Mouse (Mus musculus) hindbrain, embryonic 16.5 days (tissue): Measurements from ENCODE around the gene Opn1sw. TPM values are rescaled to one million over a fixed set of nuclear protein-coding genes. Genes with fewer than 3 reads are reported as not detected.

ENCODE experiments used
- ATAC-seq: fragments of 200-750 bp; cut with Nextera tagmentation; 2 replicates; pipeline ENCODE4 v1.8.0; 2017; ENCODE audit warnings: moderate TSS enrichment, moderate library complexity
- H3K27ac ChIP-seq: fragments of 300-500 bp; sonication (generic); 2 replicates; pipeline ENCODE4 v1.5.1; 2014; ENCODE audit warnings: low read depth, mild to moderate bottlenecking, control low read depth, low read length, moderate library complexity
- H3K27me3 ChIP-seq: fragments of 300-500 bp; sonication (generic); replicated peaks from 2 replicates; pipeline ENCODE4 v1.6.1; 2014; ENCODE audit warnings: low read length; ENCODE audit not compliant: control insufficient read depth, insufficient read depth
- H3K36me3 ChIP-seq: fragments of 300-500 bp; sonication (generic); 2 replicates; pipeline ENCODE4 v1.6.1; 2014; ENCODE audit warnings: mild to moderate bottlenecking, low read length, moderate library complexity, mixed read lengths; ENCODE audit not compliant: control insufficient read depth, insufficient read depth
- H3K4me1 ChIP-seq: fragments of 300-500 bp; sonication (generic); 2 replicates; pipeline ENCODE4 v1.6.1; 2014; ENCODE audit warnings: low read depth, low read length; ENCODE audit not compliant: control insufficient read depth, insufficient read depth
- H3K4me2 ChIP-seq: fragments of 300-500 bp; sonication (generic); 2 replicates; pipeline ENCODE4 v1.6.1; 2014; ENCODE audit warnings: mild to moderate bottlenecking, low read length, control low read depth, moderate library complexity
- H3K4me3 ChIP-seq: fragments of 300-500 bp; sonication (generic); 2 replicates; pipeline ENCODE4 v1.5.1; 2014; ENCODE audit warnings: mild to moderate bottlenecking, low read length, control low read depth, moderate library complexity
- H3K9ac ChIP-seq: fragments of 300-500 bp; sonication (generic); 2 replicates; pipeline ENCODE4 v1.6.1; 2014; ENCODE audit warnings: low read depth, mild to moderate bottlenecking, control low read depth, low read length, moderate library complexity
- H3K9me3 ChIP-seq: fragments of 300-500 bp; sonication (generic); 2 replicates; pipeline ENCODE4 v1.6.1; 2014; ENCODE audit warnings: mild to moderate bottlenecking, low read length, moderate library complexity; ENCODE audit not compliant: control insufficient read depth
- WGBS: fragments of 180-500 bp; shearing (Covaris S2); extraction: QIAGEN DNeasy Blood & Tissue Kit; methylation state at CpG from one replicate; pipeline ENCODE4 v1.1.7; 2014; 5-methylcytosine and 5-hydroxymethylcytosine counted together
- polyA plus RNA-seq: library from polyadenylated mRNA; unstranded; fragments of >200 nt; fragmentation: Nextera tagmentation; extraction: Ambion mirVana; gene quantifications from 2 replicates; pipeline ENCODE4 v1.2.1, GENCODE M21; 2015

Gene Opn1sw
- polyA plus RNA-seq, result 0.43 and 0.46 TPM in 2 replicates

DNA sequence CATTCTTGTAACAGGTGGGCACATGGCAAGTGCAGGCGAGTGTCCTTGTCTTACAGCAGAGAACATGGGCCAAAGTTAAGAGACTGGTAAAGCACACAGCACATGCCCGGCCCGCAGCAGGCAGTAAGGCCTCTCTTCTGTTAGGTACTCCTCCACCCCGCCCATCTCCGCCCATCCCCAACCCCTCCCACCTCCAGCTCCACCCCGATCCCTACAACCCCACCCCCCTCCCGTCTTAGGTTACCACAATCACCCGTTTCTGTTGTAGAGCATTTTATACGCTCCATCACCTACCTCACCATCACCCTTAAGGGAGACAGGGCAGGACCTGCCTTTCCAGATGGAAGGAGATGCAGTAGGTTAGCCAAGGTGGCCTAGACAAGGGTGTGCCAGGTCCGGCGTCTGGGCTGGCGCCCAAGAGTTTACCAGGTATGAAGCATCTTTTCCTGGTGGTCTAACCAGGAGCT lies at the start of gene Opn1sw:
Gene Opn1sw (minus strand): TSS at position 417 of the 467 bp plus-strand sequence.
- Histone ChIP-seq H3K4me3 (peak within 1 kb of the TSS; percentile 20; the same call in 1 of the 2 replicates), H3K27ac (no peak within 1 kb of the TSS)

DNA sequence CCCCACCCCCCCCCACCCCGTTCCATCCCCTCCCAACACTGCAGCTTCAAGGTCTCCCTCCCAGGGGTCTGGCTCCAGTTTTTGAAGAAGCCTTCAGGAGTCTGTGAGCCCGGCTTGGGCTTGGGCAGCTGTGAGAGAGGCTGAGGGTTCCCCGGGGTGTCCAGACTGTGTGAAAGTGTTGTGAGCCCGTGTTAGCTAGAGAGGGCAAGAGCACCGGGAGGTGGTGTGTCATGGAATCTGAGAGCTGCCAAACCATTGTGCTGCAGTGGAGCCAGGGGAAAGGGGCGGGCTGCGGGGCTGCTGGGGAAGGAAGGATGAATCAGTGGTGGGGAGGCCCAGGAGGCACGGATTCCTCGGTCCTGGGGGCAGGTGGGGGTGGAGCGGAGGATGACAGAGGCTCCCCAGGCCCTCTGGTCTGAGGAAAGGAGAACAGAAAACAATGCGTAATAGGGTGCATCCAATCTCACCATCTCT lies 48.2 kb upstream of the Opn1sw start:
- Histone ChIP-seq H3K9me3 (no peaks in the 10 kb centered on the region), H3K36me3 (no peaks in the 10 kb centered on the region), H3K9ac (no peak overlapping the region), H3K4me3 (no peak overlapping the region), H3K27me3 (peaks cover 18% of the 10 kb centered on the region), H3K4me1 (peaks cover 25% of the 10 kb centered on the region), H3K27ac (peak overlapping the region; percentile 61; the same call in 1 of the 2 replicates), H3K4me2 (peak overlapping the region; percentile 24; the same call in 1 of the 2 replicates)
- 6% methylated on average over 11 of the region's 11 CpGs for WGBS
- peak; percentile 51 for ATAC-seq

More for the DNA sequence above, at the start of gene Opn1sw:
- 9% methylated on average over 12 of the region's 12 CpGs for WGBS
- Histone ChIP-seq H3K27me3 (no peaks in the 10 kb centered on the region; the same call in 1 of the 2 replicates), H3K4me2 (peak within 1 kb of the TSS; percentile 46), H3K9ac (no peak within 1 kb of the TSS; the same call in 1 of the 2 replicates), H3K4me1 (peaks cover 2% of the 10 kb centered on the region), H3K36me3 (no peaks in the 10 kb centered on the region), H3K9me3 (no peaks in the 10 kb centered on the region)
- ATAC-seq, result peak; percentile 28

DNA sequence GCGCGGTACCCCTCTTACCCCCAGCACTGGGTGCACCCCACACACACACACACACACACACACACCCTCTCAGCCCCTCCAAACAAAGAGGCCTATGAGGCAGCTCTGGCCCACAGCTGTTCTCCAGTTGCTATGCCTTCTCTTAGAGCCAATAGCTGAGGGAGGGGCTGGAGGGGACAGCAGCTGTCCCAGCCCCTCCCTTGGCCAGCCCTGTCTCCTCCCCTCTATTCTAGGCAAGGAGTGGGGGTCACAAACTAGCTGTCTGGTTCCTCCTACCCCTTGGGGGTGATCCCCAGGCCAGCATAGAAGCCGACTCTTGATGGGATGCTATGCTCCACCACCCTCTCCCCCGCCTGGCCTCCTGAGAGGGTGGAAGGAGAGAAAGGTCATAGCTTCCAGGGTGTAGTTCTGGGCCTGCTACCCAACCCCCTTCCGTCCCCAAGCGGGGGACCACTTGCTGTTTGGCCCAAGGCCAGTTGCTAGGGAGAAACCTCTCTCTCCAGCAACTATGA lies 47.7 kb upstream of the Opn1sw start:
- Histone ChIP-seq H3K4me3 (peak overlapping the region; percentile 0; the same call in 1 of the 2 replicates), H3K4me2 (peak overlapping the region; percentile 10), H3K9ac (no peak overlapping the region), H3K27me3 (peaks cover 18% of the 10 kb centered on the region), H3K4me1 (peaks cover 25% of the 10 kb centered on the region), H3K27ac (peak overlapping the region; percentile 76), H3K36me3 (no peaks in the 10 kb centered on the region), H3K9me3 (no peaks in the 10 kb centered on the region)
- WGBS, result 2% methylated on average over 6 of the region's 6 CpGs
- ATAC-seq, result peak; percentile 54

DNA sequence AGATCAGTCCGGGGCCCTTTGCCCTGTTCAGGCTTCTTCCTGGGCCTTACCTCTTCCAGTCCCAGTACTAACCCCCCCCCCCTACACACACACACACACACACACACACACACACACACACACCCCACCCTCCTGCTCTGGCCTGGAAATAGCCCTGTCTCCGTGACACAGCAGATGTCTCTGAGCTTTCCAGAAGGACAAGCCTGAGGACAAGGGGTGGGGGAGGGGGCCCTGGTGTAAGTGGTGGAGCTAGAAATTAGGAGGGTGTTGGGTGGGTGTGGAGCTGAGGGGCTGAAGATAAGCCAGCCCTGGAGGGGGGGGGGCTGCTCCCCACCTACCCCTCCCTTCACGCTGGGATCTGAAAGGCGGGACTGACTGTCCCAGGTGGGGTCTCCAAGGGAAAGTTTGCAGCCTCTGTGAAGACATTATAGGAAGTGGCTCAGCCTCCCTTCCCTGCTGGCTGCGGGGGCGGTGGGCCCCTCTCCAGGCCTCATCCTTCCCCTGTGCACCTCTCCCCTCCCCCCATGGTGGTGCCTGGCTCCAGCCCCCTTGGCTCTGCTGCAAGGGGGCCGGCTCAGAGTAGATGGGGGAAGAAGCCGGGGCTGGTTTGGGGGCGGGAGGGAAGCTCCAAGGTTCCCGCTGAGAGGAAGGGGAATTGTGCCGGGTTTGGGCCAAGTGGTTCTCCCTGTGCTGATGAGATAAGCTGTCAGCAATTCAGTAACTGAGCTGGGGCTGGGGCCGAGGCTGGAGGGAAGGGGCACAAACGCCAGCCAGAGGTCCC lies 46.8 kb upstream of the Opn1sw start:
- Histone ChIP-seq H3K9me3 (no peaks in the 10 kb centered on the region), H3K9ac (peak overlapping the region; percentile 6; the same call in 1 of the 2 replicates), H3K27ac (peak overlapping the region; percentile 76), H3K4me2 (peak overlapping the region; percentile 10), H3K27me3 (peaks cover 18% of the 10 kb centered on the region), H3K36me3 (no peaks in the 10 kb centered on the region), H3K4me1 (peaks cover 25% of the 10 kb centered on the region), H3K4me3 (peak overlapping the region; percentile 44)
- WGBS, result 7% methylated on average over 11 of the region's 13 CpGs
- peak; percentile 72 for ATAC-seq

DNA sequence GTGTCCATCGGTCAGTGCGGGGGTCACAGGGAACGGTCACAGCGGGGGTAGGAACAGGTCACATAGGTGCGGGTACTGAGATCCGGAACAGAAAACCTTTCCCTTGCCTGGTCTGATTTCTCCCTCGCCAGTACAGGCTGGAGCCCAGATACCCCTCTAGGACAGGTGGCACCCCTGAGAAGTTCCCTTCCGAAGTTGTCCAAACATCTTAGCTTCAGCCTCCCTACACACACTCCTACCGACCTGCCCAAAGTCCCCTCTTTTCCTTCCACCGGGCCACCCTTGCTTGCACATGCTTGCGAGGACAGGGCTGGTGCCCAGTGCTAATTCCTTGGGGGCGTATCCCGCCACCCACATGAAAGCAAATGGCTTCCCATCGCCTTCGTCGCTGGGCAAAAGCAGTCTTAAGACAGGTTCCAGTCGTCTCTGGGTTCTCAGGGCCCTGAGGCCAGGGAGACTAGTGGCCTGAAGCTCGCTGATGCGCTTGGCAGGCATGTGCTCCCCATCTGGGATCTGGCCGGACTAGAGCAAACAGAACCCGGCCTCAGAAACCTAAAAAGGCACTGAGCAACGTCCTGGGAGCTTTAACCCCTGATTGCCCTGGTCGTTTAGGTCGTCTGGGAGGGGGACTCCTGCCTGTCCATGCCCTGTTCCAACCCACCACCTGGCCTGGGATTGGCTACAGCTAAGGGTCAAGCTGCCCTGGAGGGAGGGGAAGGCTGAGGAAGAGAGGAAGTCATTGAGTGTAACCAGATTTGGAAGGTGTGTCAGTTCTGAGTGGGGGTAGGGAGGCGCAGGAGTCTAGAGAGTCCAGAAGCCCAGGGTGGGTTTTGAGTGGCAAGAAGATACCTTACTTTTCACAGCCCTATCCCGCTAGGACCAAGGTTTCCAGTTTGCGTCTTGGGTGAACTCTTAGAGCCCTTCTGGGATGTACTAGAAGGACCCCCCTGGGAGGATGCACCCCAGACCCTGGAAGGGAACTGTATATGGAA lies 45.8 kb upstream of the Opn1sw start:
- peak overlapping the region; percentile 16 for H3K27ac ChIP-seq
- no peak for ATAC-seq
- 5% methylated on average over 25 of the region's 27 CpGs for whole genome bisulfite sequencing

DNA sequence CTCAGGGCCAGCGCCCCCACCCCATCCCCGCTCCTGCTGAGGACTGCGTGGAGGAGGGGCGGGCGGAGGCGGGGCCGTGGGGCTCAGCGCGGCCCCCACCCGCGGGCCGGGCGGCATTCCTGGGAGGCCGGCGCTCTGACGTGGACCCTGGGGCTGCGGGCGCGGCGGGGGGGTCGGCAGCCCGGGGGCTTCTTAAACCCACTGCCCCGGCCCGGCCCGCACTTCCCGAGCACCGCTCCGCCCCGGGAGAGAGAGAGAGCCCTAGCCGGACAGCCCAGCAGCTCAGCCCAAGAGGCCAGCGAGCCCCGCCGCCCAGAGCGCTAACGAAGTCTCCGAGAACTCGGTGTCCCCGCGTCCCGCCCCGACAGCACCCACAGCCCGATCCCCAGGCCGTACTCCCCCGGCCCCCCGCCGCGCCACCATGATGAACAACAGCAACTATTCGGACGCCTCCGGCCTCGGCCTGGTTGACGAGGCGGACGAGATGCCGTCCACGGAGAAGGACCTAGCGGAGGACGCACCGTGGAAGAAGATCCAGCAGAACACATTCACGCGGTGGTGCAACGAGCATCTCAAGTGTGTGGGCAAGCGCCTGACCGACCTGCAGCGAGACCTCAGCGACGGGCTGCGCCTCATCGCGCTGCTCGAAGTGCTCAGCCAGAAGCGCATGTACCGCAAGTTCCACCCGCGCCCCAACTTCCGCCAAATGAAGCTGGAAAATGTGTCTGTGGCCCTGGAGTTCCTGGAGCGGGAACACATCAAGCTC lies 45.0 kb upstream of the Opn1sw start, which contains the start of gene Flnc:
Gene Flnc (plus strand): TSS at position 219 of the 766 bp plus-strand sequence.
- Histone ChIP-seq H3K27me3 (peaks cover 18% of the 10 kb centered on the region), H3K27ac (peak within 1 kb of the TSS; percentile 6), H3K4me1 (peaks cover 25% of the 10 kb centered on the region), H3K9me3 (no peaks in the 10 kb centered on the region), H3K9ac (peak within 1 kb of the TSS; percentile 58), H3K36me3 (no peaks in the 10 kb centered on the region), H3K4me3 (peak within 1 kb of the TSS; percentile 44), H3K4me2 (peak within 1 kb of the TSS; percentile 68)
- 2% methylated on average over 65 of the region's 77 CpGs for WGBS
- ATAC-seq, result no peak

More for the DNA sequence above, 45.8 kb upstream of the Opn1sw start:
- H3K9ac ChIP-seq, result peak overlapping the region; percentile 58
- H3K4me3 ChIP-seq, result peak overlapping the region; percentile 44
- peaks cover 18% of the 10 kb centered on the region for H3K27me3 ChIP-seq
- H3K4me1 ChIP-seq, result peaks cover 25% of the 10 kb centered on the region
- no peaks in the 10 kb centered on the region for H3K36me3 ChIP-seq
- H3K4me2 ChIP-seq, result peak overlapping the region; percentile 68
- no peaks in the 10 kb centered on the region for H3K9me3 ChIP-seq

DNA sequence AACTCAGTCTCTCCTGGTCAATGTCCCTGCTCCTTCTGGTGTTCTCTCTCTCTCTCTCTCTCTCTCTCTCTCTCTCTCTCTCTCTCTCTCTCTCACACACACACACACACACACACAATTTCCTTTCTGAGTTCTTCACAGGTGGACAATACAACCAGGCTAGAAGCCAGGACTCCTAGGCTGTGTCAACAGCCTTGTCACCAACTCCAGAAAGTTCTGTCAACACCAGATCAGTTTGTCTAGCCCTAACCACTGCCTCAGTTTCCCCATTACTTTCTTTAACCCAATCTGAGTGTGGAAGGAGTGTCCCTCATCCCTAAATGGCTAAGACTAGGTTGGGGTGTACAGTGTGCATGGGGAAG lies 44.4 kb upstream of the Opn1sw start:
- no peaks in the 10 kb centered on the region for H3K9me3 ChIP-seq
- peak overlapping the region; percentile 58 for H3K9ac ChIP-seq
- peak overlapping the region; percentile 68 for H3K4me2 ChIP-seq
- no peak overlapping the region for H3K27ac ChIP-seq
- peaks cover 18% of the 10 kb centered on the region for H3K27me3 ChIP-seq
- no peaks in the 10 kb centered on the region for H3K36me3 ChIP-seq
- peaks cover 25% of the 10 kb centered on the region for H3K4me1 ChIP-seq
- ATAC-seq, result no peak
- H3K4me3 ChIP-seq, result peak overlapping the region; percentile 44

DNA sequence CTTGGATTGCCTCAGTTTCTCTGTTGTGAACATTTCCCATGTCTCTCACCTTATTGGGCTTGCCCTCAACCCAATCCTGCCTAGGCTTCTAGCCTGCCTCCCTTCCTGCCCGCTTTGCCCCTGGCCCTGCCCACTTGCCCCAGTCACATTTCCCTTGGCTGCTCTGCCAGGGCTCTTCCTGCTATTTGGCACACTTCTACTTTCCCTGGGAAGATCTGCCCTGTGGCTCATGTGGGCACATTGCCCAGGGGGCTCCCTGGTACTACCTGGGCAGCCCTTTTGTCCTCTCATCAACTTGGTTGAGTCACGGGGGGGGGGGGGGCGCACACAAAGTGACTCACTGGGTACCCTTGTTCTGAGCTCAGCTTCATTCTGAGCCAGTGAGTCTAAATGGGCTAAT lies 43.9 kb upstream of the Opn1sw start:
- H3K9ac ChIP-seq, result no peak overlapping the region
- H3K36me3 ChIP-seq, result no peaks in the 10 kb centered on the region
- no peak overlapping the region for H3K4me3 ChIP-seq
- no peaks in the 10 kb centered on the region for H3K9me3 ChIP-seq
- H3K4me1 ChIP-seq, result peaks cover 25% of the 10 kb centered on the region
- H3K27ac ChIP-seq, result no peak overlapping the region
- peaks cover 18% of the 10 kb centered on the region for H3K27me3 ChIP-seq
- H3K4me2 ChIP-seq, result no peak overlapping the region
- no peak for ATAC-seq
- WGBS, result 28% methylated on average over 3 of the region's 3 CpGs
